9 mouse cellular contexts compared by ENCODE assay signal in the genomic region with DNA sequence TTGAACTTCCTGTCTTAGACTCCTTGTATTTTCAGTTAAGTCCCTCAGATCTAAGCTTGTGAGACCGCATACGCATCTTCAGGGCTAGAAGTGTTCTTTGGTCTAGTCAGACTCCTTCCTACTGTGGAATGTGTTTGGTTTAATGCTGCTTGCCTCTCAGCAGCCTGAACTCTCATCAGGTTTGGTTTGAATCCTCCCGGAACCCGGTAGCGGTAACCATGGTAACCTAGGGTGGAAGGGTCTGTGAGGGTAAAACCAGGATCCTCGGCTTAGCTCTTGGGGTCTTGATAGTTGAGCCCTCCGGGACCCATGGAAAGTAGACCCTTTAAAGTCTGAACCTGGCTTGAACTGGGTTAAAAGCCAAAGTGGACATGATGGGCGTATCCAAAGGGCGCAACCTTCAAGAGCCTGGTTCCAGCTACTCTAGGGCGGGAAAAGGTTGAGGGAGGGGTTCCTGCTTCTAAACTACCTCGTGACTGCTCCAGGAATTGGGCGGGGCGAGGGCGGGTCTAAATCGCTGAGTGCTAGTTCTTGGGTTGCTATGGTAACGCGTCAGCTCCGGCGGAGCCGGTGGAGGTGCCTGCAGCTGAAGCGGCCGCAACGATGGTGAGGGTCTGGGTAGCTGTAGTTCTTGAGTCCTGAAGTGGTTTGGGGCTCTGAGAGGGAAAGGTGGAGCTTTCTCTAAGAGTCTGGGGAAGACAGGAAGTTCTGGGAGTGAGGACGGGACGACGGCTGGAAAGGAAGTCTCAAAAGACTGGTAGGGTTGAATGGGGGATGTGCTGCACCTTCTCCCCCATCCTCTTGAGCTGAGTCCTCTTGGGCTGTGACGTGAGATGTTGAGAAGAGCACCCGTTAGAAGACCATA. TPM values are rescaled to one million over a fixed set of nuclear protein-coding genes. Genes with fewer than 3 reads are reported as not detected.
A peak's percentile ranks its signal among the peaks of the same experiment; 100 is the strongest.
DNase-seq lines count a peak whose midpoint lies in the region; ATAC-seq and TF ChIP-seq lines count a peak whose summit lies in the region.
"Had no signal": no experiment of that assay in that cellular context is flagged by ENCODE, and none has a peak within 500 bp of the region (broad histone marks: within the 10 kb centered on the region; RNA-seq: fewer than 3 reads in every experiment).

A gene (plus strand): TSS at position 226 of the 865 bp plus-strand sequence.

- H3K9me3 ChIP-seq in hindbrain, postnatal 0 days (ENCODE audit: low read length), result no peaks in the 10 kb centered on the region

- peak within 1 kb of the TSS; percentile 65 for H3K4me2 ChIP-seq in hindbrain, postnatal 0 days (ENCODE audit: low read depth, low read length)

- no peak for TF ChIP-seq CTCF in hindbrain, postnatal 0 days (IDR thresholded peaks at IDR 0.05; ENCODE audit: low read depth)
- TF ChIP-seq CTCF in left cerebral cortex, adult 2 months (IDR thresholded peaks at IDR 0.05), result no peak

- H3K27ac ChIP-seq in hindbrain, postnatal 0 days, result no peak within 1 kb of the TSS
- 0 out of 2 replicates have a peak within 1 kb of the TSS, but pooled peaks have one; percentile 24 for H3K27ac ChIP-seq in left cerebral cortex, adult 2 months

- H3K9ac ChIP-seq in hindbrain, postnatal 0 days (replicated peaks; ENCODE audit: low read length), result peak within 1 kb of the TSS; percentile 22; the same call in 1 of the 2 replicates

- ATAC-seq in common myeloid progenitor, adult 5-6 weeks (replicated peaks; ENCODE audit: low read depth, poor library complexity, severe bottlenecking), result peak; percentile 48
- ATAC-seq in hindbrain, postnatal 0 days, result peak; percentile 92

- H3K36me3 ChIP-seq in hindbrain, postnatal 0 days (ENCODE audit: insufficient read depth, low read length), result no peaks in the 10 kb centered on the region

- intact Hi-C loops in left cerebral cortex, adult 2 months (cut with DNase I), result no loop called here

- H3K4me1 ChIP-seq in hindbrain, postnatal 0 days (ENCODE audit: insufficient read depth, low read length), result no peaks in the 10 kb centered on the region

- H3K4me3 ChIP-seq in hindbrain, postnatal 0 days (ENCODE audit: low read length), result peak within 1 kb of the TSS; percentile 33
- peak within 1 kb of the TSS; percentile 55 for H3K4me3 ChIP-seq in left cerebral cortex, adult 2 months
- H3K4me3 ChIP-seq: erythroblast, embryonic 14.5 days had no signal

- H3K27me3 ChIP-seq in hindbrain, postnatal 0 days (ENCODE audit: insufficient read depth, low read length), result no peaks in the 10 kb centered on the region

- 4% methylated on average over 28 of the region's 28 CpGs for WGBS in hindbrain, postnatal 0 days

- peak; percentile 94 for DNase-seq in MN1 (ENCODE audit: low spot score)
- peak; percentile 43 to 60 for DNase-seq in gastrocnemius, adult 8-10 months (ENCODE audit: low spot score in 2 of 2)
- peak; percentile 94 for DNase-seq in hindbrain, postnatal 0 days (ENCODE audit: low spot score)
- DNase-seq in left cerebral cortex, adult 2 months (ENCODE audit: extremely low spot score in 1 of 2, low spot score in 2 of 2), result peak; percentile 61 to 81
- DNase-seq in lung, postnatal 36 days, result peak; percentile 96
- DNase-seq in right cerebral cortex, adult 18-20 months, result peak; percentile 82
- peak; percentile 66 for DNase-seq in urinary bladder, postnatal 25 days (ENCODE audit: low spot score)

RNA-seq across cellular contexts. Expression of the gene that starts here (rescaled TPM):
- total RNA-seq in common myeloid progenitor, adult 5-6 weeks (2017), result 0.32 and 2.0 TPM in 2 replicates
- not detected for total RNA-seq in gastrocnemius, adult 8-10 months (2022)
- 1.0 and 1.2 TPM in 2 replicates for total RNA-seq in hindbrain, postnatal 0 days (2014; rRNA removed)
- 3.7 and 4.5 TPM in 2 replicates for polyA plus RNA-seq in hindbrain, postnatal 0 days (2015; fragmentation: Nextera tagmentation; extraction: Ambion mirVana)
- 1 to 10 TPM; 4.5 to 5.2 TPM for total RNA-seq in left cerebral cortex, adult 2 months (2021)

Comparison
In these comparisons a context has a peak if more than half of its experiments do, and no peak if none do; other contexts are left out.
1. Peak in DNase-seq in gastrocnemius, adult 8-10 months; RNA of the gene not detected or under 1 TPM.